Mouse (Mus musculus): ENCODE results near the gene Gm36864.

Gm36864 gene

DNA sequence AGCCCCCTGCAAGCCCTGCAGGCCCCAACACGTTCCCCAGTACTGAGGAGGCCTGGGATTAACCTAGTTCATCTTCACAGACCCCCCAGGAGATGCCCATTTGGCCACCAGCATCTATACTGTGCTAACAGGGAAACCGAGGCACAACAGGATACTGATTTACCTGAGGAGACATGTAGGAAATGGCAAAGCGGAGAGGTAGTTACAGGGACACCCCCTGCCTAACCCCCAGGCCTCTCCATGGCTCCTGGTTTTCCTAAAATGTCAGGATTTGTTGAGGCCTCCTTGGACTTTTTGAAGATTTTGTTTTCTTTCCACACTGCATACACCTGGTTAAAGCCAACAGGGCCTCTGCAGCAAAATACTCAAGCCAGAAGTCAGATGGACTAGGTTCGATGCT, 21.3 kb downstream of the Gm36864 start, which contains the start of gene Acp4:
Gene Acp4 (minus strand): TSS at position 101 of the 400 bp plus-strand sequence.
- no peak for DNase-seq (ENCODE audit: inconsistent ontology term)

DNA sequence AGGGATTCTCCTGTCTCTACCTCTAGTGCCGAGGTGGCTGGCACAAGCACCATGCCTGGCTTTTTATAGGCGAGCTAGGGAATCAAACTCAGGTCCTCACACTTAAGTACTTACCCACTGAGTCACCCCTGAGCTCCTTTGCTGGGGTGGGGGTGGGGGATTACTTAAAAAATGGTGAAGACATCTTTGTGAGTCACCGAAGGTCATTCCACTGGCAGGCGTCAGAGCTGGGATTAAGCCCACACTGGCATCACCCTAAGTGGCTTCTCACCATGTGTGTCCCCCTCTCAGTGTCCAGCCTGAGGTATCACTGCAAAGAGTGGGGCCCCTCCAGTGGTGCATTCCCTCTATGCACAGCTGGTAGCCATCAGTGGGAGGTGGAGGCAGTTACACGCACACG, 24.4 kb downstream of the Gm36864 start:
- DNase-seq (ENCODE audit: inconsistent ontology term) = peak; percentile 7

DNA sequence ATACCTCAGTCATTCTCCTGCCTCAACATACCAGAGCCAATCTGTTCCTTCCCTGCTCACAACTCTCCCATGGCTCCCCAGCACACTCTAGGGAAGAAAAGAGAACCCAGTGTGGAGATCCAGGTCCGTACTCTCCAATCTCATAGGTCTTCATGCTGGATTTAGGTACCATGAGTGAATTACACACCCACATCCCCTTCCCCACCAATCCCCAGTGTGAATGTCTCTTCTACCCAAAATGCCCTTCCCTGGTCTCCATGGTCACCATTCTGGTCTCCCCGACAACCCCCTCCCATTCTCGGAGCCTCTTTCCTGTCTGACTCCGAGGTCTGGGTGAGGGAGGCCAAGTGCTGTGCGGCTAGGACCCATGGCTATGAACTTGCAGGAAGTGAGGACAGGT, 25.2 kb downstream of the Gm36864 start, which contains the start of gene Gm15517:
Gene Gm15517 (plus strand): TSS at position 301 of the 400 bp plus-strand sequence.
- no peak for DNase-seq (ENCODE audit: inconsistent ontology term)

DNA sequence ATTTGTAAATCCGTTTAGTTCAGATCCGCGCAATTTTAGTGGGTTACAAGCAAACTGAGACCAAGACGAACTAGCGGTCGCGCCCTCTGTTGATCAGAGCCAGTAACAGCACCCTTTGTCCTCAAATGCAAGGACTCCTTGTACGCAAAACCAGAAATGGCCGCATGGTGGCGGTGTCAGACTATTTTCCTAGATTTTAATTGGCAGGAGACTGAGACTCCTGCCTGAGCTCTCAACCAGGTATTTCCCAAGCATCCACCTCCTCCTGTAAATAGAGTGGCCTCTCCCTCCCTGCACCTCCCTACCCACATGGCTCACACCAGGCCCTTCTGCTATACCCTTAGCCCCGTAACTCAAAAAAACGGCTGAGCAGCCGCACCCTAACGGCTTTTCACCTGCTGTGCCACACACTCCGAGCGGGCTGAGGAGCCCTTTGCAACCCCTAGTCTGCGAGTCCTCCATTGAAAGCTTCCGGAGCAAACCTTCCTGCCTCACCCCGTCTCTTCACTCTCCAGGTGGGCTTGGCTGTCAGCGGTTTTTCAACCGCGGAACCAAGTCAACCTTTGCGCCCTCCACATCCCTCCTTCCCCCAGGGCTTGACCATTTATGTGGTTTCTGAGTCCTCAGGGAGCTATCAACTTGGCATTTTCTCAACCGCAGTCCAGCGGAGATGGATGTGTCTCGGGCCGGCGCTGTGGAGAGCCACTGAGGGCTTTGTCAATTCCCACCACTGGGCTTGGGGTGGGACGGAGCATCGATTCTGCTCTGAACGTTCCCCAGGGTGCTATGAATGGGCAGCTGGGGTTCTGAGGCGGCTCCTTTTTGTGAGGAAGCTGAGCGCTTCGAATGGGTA, 27.0 kb downstream of the Gm36864 start:
- DNase-seq (ENCODE audit: inconsistent ontology term) = peak; percentile 86

DNA sequence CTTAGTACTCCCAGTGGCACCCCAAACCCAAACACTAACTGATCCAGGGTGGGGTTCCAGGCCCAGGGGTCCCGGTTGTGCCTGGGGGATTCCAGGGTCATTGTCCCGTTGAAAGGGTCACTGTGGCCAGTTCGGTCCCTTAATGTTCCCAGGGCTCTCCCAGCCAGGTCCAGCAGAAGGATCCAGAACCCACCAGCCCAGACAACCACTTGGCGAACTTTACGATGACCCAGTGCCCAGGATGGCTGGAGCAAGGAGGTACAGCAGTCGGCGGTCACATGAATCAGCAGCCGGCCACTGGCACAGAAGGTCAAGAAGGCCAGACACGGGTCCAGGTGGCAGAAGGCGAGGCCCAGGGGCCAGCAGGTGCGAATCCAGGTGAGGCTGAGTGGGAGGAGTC, 32.1 kb downstream of the Gm36864 start:
- no peak for DNase-seq (ENCODE audit: inconsistent ontology term)

DNA sequence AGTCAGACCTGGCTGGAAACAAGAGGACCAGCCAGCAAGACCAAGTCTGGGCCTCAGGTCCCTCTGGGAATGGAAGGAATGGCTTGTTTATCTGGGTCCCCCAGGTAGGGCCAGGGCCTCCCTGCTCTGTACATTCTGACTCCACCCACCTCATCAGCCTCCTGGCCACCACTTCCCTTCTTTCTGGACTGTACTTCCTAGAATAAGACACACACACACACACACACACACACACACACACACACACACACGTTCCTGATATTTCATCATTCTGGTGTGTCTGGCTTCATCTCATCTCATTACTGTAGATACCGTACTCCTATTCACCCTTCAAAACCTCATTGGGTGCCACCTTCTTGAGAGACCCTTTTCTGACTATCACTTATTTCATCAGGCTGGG, 33.4 kb downstream of the Gm36864 start:
- no peak for DNase-seq (ENCODE audit: inconsistent ontology term)

DNA sequence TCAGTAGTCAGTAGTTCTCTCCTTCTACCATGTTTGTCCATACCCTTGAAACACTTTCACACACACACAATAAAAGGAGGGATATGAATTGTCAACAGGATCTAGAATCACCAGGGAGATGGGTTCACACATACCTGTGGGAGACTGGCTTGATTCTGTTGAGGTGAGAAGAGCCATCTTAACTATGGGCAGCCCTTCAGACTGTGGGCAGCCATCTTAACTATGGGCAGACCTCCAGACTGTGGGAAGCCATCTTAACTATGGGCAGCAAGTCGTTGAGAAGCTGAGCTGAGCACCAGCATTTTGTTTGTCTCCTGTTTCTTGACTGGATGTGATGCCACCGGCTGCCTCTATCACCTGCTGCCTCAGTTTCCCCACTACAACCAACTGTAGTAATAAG, 35.3 kb downstream of the Gm36864 start:
- DNase-seq (ENCODE audit: inconsistent ontology term) = no peak

DNA sequence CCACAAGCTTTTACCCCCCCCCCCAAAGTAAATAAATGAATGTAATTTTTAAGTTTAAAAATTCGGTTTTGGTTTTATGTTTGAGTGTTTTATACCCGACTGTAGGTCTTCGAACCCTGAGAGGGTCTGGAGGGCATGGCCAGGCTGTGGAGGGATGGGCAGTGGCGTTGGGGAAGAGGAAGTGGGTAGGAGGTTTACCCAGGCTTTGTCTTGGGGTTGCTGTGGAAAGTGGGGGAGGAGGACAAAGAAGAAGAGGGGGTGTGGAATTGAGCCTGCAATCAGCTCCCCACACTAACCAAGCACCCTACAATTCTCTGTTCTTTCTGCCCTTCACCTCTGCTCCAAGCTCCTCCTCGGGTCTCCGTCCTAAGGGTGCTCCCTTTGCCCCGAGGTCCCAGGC, 36.6 kb downstream of the Gm36864 start:
- DNase-seq (ENCODE audit: inconsistent ontology term) = no peak

DNA sequence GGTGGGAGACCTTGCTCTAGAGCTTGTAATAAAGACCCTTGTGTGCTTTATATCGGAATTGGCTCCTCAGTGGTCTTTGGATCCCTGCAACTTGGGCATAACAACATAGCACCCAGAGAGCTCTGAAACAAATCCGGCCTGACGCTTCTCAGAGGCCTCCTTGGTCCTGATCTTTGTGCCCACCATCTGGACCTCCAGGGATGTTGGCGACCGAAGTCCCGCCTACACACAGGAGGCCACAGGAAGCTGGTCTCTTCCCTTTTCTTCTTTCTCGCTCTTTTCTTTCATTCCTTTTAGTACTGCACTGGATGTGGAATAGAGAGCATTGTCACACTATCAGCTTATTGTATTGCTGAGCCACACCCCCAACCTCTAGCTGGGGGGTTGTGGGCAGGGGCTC, 37.5 kb downstream of the Gm36864 start:
- DNase-seq (ENCODE audit: inconsistent ontology term) = no peak

DNA sequence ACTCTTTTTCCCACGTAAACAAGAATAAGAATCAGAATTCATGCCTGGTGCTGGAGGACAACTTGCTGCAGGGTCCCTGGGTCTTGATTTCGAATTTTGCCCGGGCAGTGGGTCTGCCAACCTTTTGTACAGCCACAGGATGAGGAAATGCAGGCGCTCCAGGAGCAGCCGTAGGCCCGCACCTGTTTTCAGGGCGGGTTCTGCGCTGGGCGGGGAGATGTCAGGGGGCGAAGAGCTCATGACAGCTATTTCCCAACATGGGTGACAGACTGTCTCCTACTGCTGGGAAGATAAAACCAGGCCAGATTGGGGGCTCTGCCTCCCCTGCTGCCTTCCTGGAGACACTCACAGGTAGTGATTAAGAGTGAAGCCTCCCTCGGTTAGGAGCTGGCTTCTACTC, 38.1 kb downstream of the Gm36864 start:
- DNase-seq (ENCODE audit: inconsistent ontology term) = no peak

DNA sequence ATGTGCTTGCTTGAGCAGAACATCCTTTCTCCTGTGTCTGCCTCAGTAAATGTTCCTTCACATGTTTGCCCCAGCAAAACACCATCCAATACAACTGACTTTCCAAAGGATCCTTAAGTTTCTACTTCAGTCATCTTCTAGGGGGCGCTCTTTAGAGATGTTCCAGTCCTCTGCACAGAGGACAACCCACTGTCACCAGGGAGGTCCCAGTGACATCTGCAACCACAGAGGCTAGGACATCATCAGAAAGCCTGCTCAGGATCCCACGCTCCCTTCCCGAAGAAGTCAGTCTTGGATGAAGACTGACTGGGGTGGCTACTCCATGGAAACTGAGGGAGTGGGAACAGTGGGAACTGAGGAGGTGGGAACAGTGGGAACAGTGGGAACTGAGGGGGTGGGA, 39.6 kb downstream of the Gm36864 start:
- DNase-seq (ENCODE audit: inconsistent ontology term) = no peak

DNA sequence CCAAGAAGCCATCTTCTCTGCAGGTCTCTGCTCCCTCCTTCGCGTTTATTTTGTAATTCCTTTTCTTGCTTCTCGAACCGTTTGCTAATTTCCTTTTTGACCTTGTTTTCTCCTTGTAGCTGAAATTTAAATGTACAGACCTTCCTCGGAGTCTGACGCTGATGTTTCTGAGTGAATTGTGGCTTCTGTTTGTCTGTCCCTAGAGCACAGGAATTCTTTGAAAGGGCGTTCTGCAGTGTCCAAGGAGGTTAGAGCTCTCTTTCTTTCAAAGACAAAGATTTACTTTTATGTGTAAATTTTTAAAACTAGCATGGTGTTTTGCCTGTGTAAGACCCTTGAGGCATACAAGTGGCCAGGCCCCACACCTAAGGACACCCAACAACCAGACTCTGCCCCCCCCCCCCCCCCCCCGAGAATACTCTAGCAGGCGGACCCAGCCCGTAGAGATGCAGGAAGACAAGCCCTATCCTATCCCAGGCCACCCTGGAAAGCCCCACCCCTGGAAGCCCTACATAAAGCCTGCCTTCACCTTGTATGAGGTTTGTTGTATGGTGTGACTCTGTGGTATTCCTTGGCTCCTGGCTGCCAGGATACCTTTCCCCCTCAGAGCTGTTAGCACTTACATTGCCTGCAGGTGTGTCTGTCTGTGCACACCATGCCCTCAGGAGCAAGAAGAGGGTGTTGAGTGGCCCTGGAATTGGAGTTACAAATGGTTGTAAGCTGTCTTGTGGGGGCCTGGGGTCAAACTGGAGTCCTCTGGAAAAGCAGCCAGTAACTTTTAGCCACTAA, 40.7 kb downstream of the Gm36864 start:
- DNase-seq (ENCODE audit: inconsistent ontology term) = no peak

DNA sequence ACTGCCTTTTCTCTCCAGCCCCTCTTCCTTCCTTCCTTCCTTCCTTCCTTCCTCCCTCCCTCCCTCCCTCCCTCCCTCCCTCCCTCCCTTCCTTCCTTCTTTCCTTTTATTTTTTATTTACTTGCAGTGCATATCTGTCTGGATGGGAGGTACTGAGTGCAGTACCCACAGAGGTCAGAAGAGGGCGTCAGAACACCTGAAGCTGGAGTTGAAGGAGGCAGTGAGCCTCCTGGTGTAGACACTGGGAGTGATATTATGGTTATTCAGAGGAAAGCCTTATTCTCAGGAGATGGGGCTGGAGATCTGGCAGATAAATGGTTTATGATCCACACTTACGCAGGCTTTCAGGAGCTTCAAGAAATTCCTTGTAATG, 41.3 kb downstream of the Gm36864 start:
- DNase-seq (ENCODE audit: inconsistent ontology term) = no peak

DNA sequence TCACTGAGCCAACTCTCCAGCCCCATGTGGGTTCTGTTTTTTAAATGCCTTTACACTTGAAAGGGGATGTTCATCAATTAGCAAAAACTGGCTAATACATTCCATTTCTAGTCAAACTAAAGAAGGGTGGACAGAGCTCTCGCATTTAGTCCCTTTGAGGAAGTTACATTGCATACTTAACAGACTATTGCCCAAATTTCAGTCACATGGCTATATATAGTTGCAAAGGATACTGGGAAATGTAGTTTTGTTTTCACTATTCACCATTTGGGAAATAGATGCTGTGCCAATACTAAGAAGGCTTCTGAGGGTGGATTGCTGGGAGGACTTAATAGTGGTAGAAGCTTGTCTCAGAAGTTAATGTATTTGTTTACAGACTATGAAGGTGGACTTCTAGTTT, 45.0 kb downstream of the Gm36864 start:
- DNase-seq (ENCODE audit: inconsistent ontology term) = no peak

DNA sequence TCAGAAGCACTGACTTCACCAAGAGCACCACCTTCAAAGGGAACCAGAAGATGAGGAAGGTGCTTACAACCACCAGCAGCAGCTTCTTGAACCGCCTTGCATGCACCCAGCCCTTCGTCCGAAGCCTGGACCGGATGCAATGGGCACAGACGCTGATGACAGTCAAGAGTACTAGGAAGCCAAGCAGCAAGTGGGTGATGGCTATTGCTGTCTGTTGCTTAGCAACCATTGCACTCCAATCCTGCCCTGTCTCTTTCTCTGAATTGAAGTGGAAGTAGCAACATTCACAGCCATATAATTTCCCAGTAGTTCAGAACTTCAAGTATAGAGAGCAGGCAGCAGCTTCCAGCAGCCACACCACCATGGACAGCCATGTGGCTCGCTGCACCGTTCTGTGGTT, 45.6 kb downstream of the Gm36864 start:
- no peak for DNase-seq (ENCODE audit: inconsistent ontology term)

DNA sequence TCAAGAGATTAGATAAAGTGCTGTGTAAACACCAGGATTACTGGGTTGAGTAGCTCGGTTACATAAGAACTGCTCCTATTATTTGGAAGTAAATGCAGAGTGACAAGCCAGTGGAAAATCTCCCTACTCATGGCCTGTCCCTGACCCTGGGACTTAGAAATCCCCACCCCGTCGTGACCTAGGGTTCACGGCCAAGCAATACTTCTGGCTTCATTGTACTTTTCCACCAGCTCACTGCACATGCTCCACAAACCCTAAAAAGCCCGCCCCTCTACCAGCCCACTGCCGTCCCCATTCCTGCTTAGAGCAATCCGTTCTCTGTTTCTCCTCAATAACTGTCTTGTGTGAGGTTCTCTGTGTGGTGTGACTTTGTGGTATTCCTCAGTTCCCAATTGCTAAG, 51.8 kb downstream of the Gm36864 start:
- DNase-seq (ENCODE audit: inconsistent ontology term) = no peak

DNA sequence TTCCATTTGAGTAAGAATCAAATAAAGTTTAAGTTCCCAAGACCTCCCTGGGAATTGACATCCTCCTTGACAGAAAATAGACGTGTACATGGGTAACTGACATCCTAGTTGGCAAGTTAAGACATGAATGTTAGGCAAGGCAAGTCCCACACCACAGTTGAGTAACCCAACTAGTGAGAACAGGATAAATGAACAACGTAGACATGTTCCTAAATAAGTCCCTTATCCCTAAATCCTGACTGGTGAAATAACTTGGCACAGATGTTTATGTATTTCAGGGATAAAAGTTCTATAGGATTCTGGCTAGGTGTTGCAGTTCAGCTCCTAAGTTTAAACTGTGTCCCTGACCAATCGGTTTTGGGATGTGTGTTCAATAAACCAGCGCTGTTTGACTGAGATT, 55.0 kb downstream of the Gm36864 start:
- no peak for DNase-seq (ENCODE audit: inconsistent ontology term)

DNA sequence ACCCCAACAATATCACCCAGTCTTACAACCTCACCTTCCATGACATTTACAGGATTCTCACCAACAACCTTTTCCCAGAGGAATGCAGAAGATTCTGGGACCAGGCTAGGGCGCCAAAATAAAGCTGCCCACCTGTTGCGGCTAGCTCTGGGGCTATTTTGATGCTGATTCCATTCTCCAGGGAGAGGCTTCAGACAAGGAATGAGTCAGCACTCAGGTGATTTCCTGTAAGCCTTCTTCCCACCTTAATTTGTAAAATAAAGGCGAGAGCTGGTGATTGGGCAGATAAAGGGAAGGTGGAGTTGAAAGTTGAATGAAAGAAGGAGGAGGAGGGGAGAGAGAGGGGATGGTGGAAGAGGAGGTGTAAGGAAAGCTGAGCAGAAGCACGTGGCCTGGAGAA, 55.4 kb downstream of the Gm36864 start:
- no peak for DNase-seq (ENCODE audit: inconsistent ontology term)
